Mouse (Mus musculus): ENCODE measurements at regions not wholly inside any gene's neighbourhood (a gene's known extent, or its start where the extent isn't known, plus 50 kb on each side); places are given as distances from the start of the nearest gene placed in this dataset.
A peak's percentile ranks its signal among the peaks of the same experiment; 100 is the strongest.

GRCm38 (mm10) chr2:78053910-78054309 is 107.7 kb upstream of the Cwc22 start:
- Histone ChIP-seq H3K27ac (ENCODE audit: control insufficient read depth, low read depth, low read length) (no peak overlapping the region), H3K9ac (ENCODE audit: control insufficient read depth, low read depth, low read length, poor library complexity, severe bottlenecking) (no peak overlapping the region), H3K4me3 (ENCODE audit: control insufficient read depth in 1 of 2, insufficient read depth in 1 of 2, low read depth in 2 of 2, low read length in 2 of 2) (no peak overlapping the region), H3K4me1 (ENCODE audit: control insufficient read depth in 1 of 2, insufficient read depth in 2 of 2, low read length in 2 of 2) (no peaks in the 10 kb centered on the region; a peak in 1 of 4 replicates), H3K27me3 (ENCODE audit: control insufficient read depth in 1 of 2, insufficient read depth in 2 of 2, low read length in 2 of 2) (no peaks in the 10 kb centered on the region), H3K79me2 (ENCODE audit: control insufficient read depth, insufficient read depth, low read length, poor library complexity) (no peaks in the 10 kb centered on the region), H3K9me3 (replicated peaks; ENCODE audit: insufficient read depth, low read length) (no peaks in the 10 kb centered on the region), H3K36me3 (ENCODE audit: control insufficient read depth in 1 of 2, insufficient read depth in 2 of 2, low read length in 2 of 2) (peaks cover 0 to 2% of the 10 kb centered on the region in 2 experiments; a peak in 1 of 4 replicates)
- peak; percentile 21 for DNase-seq (ENCODE audit: low read depth, low spot score)
- no peak for TF ChIP-seq USF1 (IDR thresholded peaks at IDR 0.05; ENCODE audit: low read depth, low read length)
- TF ChIP-seq JUND (IDR thresholded peaks at IDR 0.05; ENCODE audit: low read depth, low read length): no peak
- no peak for TF ChIP-seq ELF1 (IDR thresholded peaks at IDR 0.05; ENCODE audit: low read depth, low read length)
- no peak for TF ChIP-seq CTCF (IDR thresholded peaks at IDR 0.05 in 2 of 3, conservative IDR thresholded peaks at IDR 0.05 in 1 of 3; ENCODE audit: control insufficient read depth in 1 of 3, insufficient read depth in 1 of 3, low read depth in 2 of 3, low read length in 3 of 3, poor library complexity in 1 of 3, severe bottlenecking in 1 of 3)
- TF ChIP-seq MAFK (IDR thresholded peaks at IDR 0.05; ENCODE audit: borderline replicate concordance, low read depth, low read length): no peak
- no peak for TF ChIP-seq POLR2A (IDR thresholded peaks at IDR 0.05; ENCODE audit: control insufficient read depth in 1 of 2, insufficient read depth in 1 of 2, low read depth in 1 of 2, low read length in 2 of 2, poor library complexity in 1 of 2)
- TF ChIP-seq E2F4 (IDR thresholded peaks at IDR 0.05; ENCODE audit: borderline replicate concordance, low read depth, low read length): no peak
- no peak for TF ChIP-seq MEF2A (IDR thresholded peaks at IDR 0.05; ENCODE audit: extremely low read depth, insufficient replicate concordance, low read depth, low read length, poor library complexity, severe bottlenecking)
- no peak for TF ChIP-seq NELFE (IDR thresholded peaks at IDR 0.05; ENCODE audit: low read depth, low read length)
- no peak for TF ChIP-seq POLR2AphosphoS2 (IDR thresholded peaks at IDR 0.05; ENCODE audit: low read length)
- TF ChIP-seq RAD21 (IDR thresholded peaks at IDR 0.05; ENCODE audit: low read depth, low read length): no peak

GRCm38 (mm10) chr2:78050542-78050941 is 104.4 kb upstream of the Cwc22 start:
- TF ChIP-seq ZKSCAN1 (IDR thresholded peaks at IDR 0.05; ENCODE audit: low read depth, low read length): no peak
- TF ChIP-seq SIN3A (IDR thresholded peaks at IDR 0.05; ENCODE audit: low read length): no peak
- no peak for TF ChIP-seq HCFC1 (IDR thresholded peaks at IDR 0.05; ENCODE audit: low read depth, low read length)
- TF ChIP-seq MYC (IDR thresholded peaks at IDR 0.05; ENCODE audit: low read depth, low read length): no peak
- no peak for TF ChIP-seq MAX (IDR thresholded peaks at IDR 0.05; ENCODE audit: low read length)
- no peak for TF ChIP-seq TBP (IDR thresholded peaks at IDR 0.05; ENCODE audit: low read depth, low read length)
- no peak for TF ChIP-seq USF1 (IDR thresholded peaks at IDR 0.05; ENCODE audit: low read depth, low read length)
- no peak for TF ChIP-seq ETS1 (IDR thresholded peaks at IDR 0.05; ENCODE audit: low read depth, low read length)
- TF ChIP-seq GATA1 (IDR thresholded peaks at IDR 0.05; ENCODE audit: low read depth, low read length): no peak
- TF ChIP-seq POLR2A (IDR thresholded peaks at IDR 0.05; ENCODE audit: control insufficient read depth in 1 of 2, insufficient read depth in 1 of 2, low read depth in 1 of 2, low read length in 2 of 2, poor library complexity in 1 of 2): no peak
- no peak for TF ChIP-seq ZMIZ1 (IDR thresholded peaks at IDR 0.05; ENCODE audit: low read depth, low read length)
- no peak for TF ChIP-seq CTCF (IDR thresholded peaks at IDR 0.05 in 2 of 3, conservative IDR thresholded peaks at IDR 0.05 in 1 of 3; ENCODE audit: control insufficient read depth in 1 of 3, insufficient read depth in 1 of 3, low read depth in 2 of 3, low read length in 3 of 3, poor library complexity in 1 of 3, severe bottlenecking in 1 of 3)
- TF ChIP-seq MAFK (IDR thresholded peaks at IDR 0.05; ENCODE audit: borderline replicate concordance, low read depth, low read length): no peak
- no peak for TF ChIP-seq EP300 (IDR thresholded peaks at IDR 0.05; ENCODE audit: low read depth in 1 of 2, low read length in 2 of 2)
- no peak for TF ChIP-seq MAZ (IDR thresholded peaks at IDR 0.05; ENCODE audit: low read depth, low read length)
- TF ChIP-seq RAD21 (IDR thresholded peaks at IDR 0.05; ENCODE audit: low read depth, low read length): no peak
- TF ChIP-seq TCF12 (IDR thresholded peaks at IDR 0.05; ENCODE audit: low read depth, low read length): no peak
- no peak for TF ChIP-seq ZC3H11A (IDR thresholded peaks at IDR 0.05; ENCODE audit: low read depth, low read length)
- no peak for TF ChIP-seq BHLHE40 (IDR thresholded peaks at IDR 0.05; ENCODE audit: borderline replicate concordance, low read depth, low read length)
- no peak for TF ChIP-seq POLR2AphosphoS5 (IDR thresholded peaks at IDR 0.05; ENCODE audit: borderline replicate concordance, low read depth, low read length)
- H3K4me1 ChIP-seq (ENCODE audit: control insufficient read depth in 1 of 2, insufficient read depth in 2 of 2, low read length in 2 of 2): no peaks in the 10 kb centered on the region; a peak in 1 of 4 replicates
- H3K79me2 ChIP-seq (ENCODE audit: control insufficient read depth, insufficient read depth, low read length, poor library complexity): no peaks in the 10 kb centered on the region
- no peak overlapping the region for H3K4me3 ChIP-seq (ENCODE audit: control insufficient read depth in 1 of 2, insufficient read depth in 1 of 2, low read depth in 2 of 2, low read length in 2 of 2)
- no peak overlapping the region for H3K27ac ChIP-seq (ENCODE audit: control insufficient read depth, low read depth, low read length)
- no peak overlapping the region for H3K9ac ChIP-seq (ENCODE audit: control insufficient read depth, low read depth, low read length, poor library complexity, severe bottlenecking)
- H3K27me3 ChIP-seq (ENCODE audit: control insufficient read depth in 1 of 2, insufficient read depth in 2 of 2, low read length in 2 of 2): no peaks in the 10 kb centered on the region
- no peaks in the 10 kb centered on the region for H3K9me3 ChIP-seq (replicated peaks; ENCODE audit: insufficient read depth, low read length)
- H3K36me3 ChIP-seq (ENCODE audit: control insufficient read depth in 1 of 2, insufficient read depth in 2 of 2, low read length in 2 of 2): peaks cover 0 to 2% of the 10 kb centered on the region in 2 experiments; a peak in 1 of 4 replicates
- DNase-seq (ENCODE audit: low read depth, low spot score): no peak
